Mouse (Mus musculus): ENCODE results near the gene Mchr1. TPM values are rescaled to one million over a fixed set of nuclear protein-coding genes. Genes with fewer than 3 reads are reported as not detected.
A peak's percentile ranks its signal among the peaks of the same experiment; 100 is the strongest.

Gene Mchr1
- total RNA-seq, 2 experiments from 2014 or later = 23.6 to 27.5 TPM

DNA sequence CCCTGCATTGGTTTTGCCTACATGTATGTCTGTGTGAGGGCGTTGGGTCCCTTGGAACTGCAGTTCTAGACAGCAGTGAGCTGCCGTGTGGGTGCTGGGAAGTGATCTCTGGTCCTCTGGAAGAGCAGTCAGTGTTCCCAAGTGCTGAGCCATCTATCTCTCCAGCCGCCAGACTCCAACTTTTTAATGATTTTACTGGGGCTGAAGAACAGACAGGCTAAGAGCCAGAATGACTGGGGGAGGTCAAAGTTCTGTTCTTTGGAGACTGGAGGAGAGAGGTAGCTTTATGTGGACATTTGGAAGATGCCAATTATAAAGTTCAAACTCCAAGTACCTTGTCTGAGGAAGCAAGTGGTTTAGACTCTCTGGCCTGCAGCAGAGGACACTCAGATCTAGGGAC lies 5.5 kb upstream of the Mchr1 start:
- no peak overlapping the region for H3K4me3 ChIP-seq
- DNase-seq (ENCODE audit: extremely low spot score in 1 of 2, low spot score in 2 of 2) = no peak
- intact Hi-C loops (cut with DNase I) = no loop called here
- no peak overlapping the region for H3K27ac ChIP-seq
- TF ChIP-seq CTCF (IDR thresholded peaks at IDR 0.05) = no peak

DNA sequence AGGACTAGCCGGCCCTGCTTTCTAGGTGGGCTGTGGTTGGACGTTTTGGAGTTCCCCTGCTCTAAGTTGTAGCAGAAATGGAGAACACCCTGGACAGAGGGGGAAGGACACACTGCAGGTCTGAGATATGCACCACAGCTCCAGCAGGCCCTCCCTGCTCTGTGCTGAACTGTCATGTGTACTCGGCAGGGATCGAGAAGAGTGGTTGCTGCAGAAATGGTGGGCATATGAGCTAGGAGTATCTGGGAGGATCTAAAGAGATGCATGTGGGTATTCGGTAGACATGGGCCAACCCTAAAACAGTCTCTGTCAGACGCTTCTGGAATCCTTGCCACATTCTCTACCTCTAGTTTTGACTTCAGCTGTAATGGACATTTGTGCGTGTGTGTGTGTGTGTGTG lies 4.0 kb upstream of the Mchr1 start:
- Histone ChIP-seq H3K4me3 (no peak overlapping the region), H3K27ac (no peak overlapping the region)
- DNase-seq (ENCODE audit: extremely low spot score in 1 of 2, low spot score in 2 of 2) = no peak
- intact Hi-C loops (cut with DNase I) = no loop called here
- no peak for TF ChIP-seq CTCF (IDR thresholded peaks at IDR 0.05)

DNA sequence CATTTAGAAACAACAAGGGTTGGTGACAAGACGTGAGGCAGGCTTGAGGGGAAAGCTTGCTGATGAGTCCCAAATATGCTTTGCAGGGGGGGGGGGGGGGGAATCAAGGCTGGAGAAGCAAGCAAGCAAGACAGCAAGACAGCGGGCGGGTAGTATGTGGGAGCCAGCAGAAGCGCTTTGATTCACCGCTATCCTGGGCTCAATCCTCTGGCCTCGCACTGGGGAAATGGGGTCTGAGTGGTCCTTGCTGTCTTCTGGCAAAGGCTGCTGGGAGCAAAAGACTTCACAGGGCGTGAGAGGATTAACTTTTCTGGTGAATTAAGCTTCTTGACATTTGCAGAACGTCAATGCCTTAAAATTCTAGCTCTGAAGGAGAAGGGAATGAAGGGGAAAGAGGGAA lies 763 bp downstream of the Mchr1 start:
- TF ChIP-seq CTCF (IDR thresholded peaks at IDR 0.05) = no peak
- intact Hi-C loops (cut with DNase I) = loop anchor here (2.0 to 5.0 kb wide), 2 partner anchors 67 to 116 kb away; no protein-coding TSS in a partner anchor
- Histone ChIP-seq H3K27ac (peak overlapping the region; percentile 94), H3K4me3 (peak overlapping the region; percentile 78)
- no peak for DNase-seq (ENCODE audit: extremely low spot score in 1 of 2, low spot score in 2 of 2)

DNA sequence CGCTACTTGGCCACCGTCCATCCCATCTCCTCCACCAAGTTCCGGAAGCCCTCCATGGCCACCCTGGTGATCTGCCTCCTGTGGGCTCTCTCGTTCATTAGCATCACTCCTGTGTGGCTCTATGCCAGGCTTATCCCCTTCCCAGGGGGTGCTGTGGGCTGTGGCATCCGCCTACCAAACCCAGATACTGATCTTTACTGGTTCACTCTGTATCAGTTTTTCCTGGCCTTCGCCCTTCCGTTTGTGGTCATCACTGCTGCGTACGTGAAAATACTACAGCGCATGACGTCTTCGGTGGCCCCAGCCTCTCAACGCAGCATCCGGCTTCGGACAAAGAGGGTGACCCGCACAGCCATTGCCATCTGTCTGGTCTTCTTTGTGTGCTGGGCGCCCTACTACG lies 2.2 kb downstream of the Mchr1 start:
- H3K27ac ChIP-seq = peak overlapping the region; percentile 10
- H3K4me3 ChIP-seq = peak overlapping the region; percentile 78
- peak in 1 of 2 experiments; percentile 20 for DNase-seq (ENCODE audit: extremely low spot score in 1 of 2, low spot score in 2 of 2)
- TF ChIP-seq CTCF (IDR thresholded peaks at IDR 0.05) = no peak
- intact Hi-C loops (cut with DNase I) = loop anchor here (2.0 to 5.0 kb wide), 2 partner anchors 65 to 115 kb away; no protein-coding TSS in a partner anchor

DNA sequence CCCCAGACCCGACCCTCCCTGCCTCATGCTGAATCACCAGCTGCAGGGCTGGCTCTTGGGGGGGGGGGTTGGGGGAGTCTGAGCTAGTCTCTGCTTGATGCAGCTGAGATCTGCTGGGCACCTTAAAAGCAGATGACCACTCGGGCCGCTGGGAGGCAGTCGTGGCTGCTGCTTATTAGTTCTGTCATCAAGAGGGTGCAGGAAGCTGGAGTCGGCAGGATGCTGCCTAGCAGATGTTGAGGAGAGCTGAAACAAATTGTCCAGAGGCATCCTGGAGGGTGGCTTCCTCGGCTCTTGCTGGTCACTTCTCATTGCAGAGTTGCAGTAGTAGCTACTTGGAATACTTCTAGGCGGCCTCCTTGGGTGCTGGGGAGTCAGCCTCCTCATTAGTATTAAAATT lies 4.0 kb downstream of the Mchr1 start:
- Histone ChIP-seq H3K4me3 (no peak overlapping the region), H3K27ac (no peak overlapping the region)
- peak; percentile 48 for TF ChIP-seq CTCF (IDR thresholded peaks at IDR 0.05)
- DNase-seq (ENCODE audit: extremely low spot score in 1 of 2, low spot score in 2 of 2) = no peak
- intact Hi-C loops (cut with DNase I) = loop anchor here (5.0 kb wide), 1 partner anchor 113 kb away; no protein-coding TSS in a partner anchor

DNA sequence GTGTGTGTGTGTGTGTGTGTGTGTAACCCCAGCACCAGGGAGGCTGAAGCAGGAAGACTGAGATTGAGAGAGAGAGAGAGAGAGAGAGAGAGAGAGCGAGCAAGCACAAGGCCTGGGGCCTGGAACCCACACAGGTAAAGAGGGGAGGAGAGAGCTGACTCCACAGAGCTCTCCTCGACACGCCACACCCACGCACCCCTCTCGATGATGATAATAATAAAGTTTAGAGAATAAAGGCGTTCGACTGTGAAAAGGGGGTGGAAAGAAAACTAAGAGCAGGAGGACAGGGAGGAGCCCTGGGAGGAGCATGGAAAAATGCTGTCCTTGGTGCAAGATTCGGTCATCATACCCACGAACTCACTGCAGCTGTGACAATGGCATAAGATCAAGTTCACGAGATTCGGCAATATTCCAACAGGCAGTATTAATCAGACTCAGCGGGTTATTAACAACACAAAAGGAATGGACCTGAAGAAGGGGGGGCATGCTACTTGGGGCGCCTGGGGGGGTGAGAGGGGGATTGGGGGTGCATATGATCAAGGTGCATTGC lies 4.6 kb downstream of the Mchr1 start:
- no peak for DNase-seq (ENCODE audit: extremely low spot score in 1 of 2, low spot score in 2 of 2)
- intact Hi-C loops (cut with DNase I) = loop anchor here (5.0 kb wide), 1 partner anchor 112 kb away; no protein-coding TSS in a partner anchor
- no peak for TF ChIP-seq CTCF (IDR thresholded peaks at IDR 0.05)
- H3K4me3 ChIP-seq = no peak overlapping the region
- H3K27ac ChIP-seq = no peak overlapping the region

DNA sequence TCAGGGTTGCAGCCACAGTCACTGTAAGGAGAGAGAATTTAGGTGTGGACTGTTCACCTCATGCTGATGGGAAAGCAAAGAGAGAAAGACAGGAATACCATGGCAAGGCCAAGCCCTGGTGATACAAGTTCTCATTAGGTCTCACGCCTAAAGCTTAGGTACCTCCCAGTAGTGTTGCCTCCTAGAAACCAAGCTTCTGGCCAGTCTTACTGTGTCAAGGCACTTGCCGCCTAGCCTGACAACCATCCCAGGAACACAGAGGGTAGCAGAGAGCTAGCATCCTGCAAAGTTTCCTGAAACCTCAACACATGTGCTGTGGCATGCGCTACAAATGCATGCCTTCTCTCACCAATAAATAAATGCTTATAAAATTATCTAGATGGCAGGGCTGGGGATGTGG lies 11.6 kb downstream of the Mchr1 start:
- no peak overlapping the region for H3K4me3 ChIP-seq
- no peak for DNase-seq (ENCODE audit: extremely low spot score in 1 of 2, low spot score in 2 of 2)
- H3K27ac ChIP-seq = no peak overlapping the region
- intact Hi-C loops (cut with DNase I) = no loop called here
- TF ChIP-seq CTCF (IDR thresholded peaks at IDR 0.05) = no peak

DNA sequence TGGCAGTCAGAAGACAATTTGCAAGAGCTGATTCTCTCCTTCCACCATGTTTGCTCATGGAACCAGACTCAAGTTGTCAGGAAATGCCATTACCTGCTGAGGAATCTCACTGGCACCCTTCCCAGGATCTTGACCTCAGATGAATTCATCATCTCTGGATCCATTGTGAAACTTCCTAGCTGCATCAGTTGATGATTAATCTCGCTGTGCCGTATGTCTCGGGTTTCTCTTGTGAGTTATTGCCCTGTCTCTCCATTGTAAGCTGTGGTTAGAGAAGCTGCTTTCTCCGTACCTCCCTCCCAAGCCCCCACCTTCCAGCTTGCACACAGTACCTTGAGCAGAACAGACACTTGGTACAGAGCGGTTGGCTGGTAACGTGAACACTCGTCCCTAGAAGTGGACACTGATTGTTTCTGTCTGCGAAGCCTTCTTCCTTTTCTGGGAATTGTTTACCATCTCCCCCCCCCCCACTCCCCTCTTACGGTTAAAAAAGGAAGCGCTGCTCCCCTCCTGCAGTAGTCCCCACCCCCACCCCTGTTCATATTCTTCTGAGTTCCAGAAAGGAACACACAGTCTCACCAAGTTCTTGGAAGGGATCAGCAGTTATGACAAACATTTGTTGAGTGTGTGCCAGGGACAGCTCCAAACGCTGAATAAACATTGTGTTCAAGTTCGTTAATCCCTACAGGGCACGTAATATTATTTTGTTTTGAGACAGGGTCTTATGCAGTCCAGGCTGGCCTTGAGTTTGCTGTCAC lies 12.5 kb downstream of the Mchr1 start:
- no peak for TF ChIP-seq CTCF (IDR thresholded peaks at IDR 0.05)
- intact Hi-C loops (cut with DNase I) = no loop called here
- Histone ChIP-seq H3K4me3 (no peak overlapping the region), H3K27ac (no peak overlapping the region)
- no peak for DNase-seq (ENCODE audit: extremely low spot score in 1 of 2, low spot score in 2 of 2)

DNA sequence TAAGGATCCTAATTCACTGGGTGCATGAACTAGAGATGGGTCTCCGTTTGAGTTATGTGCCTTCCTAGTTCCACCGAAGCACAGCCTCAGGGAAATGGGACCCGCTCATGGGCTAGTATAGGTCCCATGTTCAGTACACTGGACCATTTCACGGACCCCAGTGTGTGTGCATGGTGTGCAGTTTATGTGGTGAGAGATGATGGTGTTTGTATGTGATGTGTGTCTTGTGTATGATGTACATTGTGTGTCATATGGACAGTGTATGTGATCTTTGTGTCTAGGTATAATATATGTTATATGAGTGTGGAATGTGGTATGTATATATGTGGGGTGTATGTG lies 13.0 kb downstream of the Mchr1 start:
- H3K27ac ChIP-seq = no peak overlapping the region
- TF ChIP-seq CTCF (IDR thresholded peaks at IDR 0.05) = no peak
- intact Hi-C loops (cut with DNase I) = no loop called here
- H3K4me3 ChIP-seq = no peak overlapping the region
- DNase-seq (ENCODE audit: extremely low spot score in 1 of 2, low spot score in 2 of 2) = no peak

DNA sequence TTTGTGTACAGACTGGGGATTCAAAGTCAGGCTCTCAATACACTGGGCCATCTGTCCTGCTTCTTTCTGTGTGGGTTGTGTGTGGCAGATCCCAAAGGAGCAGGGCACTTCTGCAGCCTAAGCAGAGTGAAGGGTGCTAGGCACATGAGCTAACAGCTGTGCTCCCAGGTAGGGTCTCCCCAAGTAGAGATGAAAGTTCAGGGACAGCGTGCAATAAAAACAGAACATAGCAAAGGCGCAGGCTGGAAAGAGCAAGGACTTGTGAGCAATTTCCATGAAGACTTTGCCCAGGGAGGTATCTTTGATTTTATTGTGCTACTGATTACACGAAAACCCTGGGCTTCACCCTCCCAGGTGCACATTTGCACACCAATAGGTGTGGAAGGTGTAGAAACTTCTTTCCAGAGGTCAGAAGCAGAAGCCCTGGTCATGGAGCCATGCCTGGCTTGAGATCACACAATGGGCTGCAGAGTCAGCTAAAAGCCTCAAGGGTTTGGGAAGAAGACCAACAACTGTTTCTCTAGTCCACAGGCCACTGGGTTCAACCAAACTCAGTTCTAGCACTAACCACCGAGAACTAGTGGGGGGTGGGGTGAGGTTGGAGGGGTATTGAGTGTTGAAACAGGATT lies 13.8 kb downstream of the Mchr1 start:
- no peak for TF ChIP-seq CTCF (IDR thresholded peaks at IDR 0.05)
- Histone ChIP-seq H3K4me3 (no peak overlapping the region), H3K27ac (no peak overlapping the region)
- no peak for DNase-seq (ENCODE audit: extremely low spot score in 1 of 2, low spot score in 2 of 2)
- intact Hi-C loops (cut with DNase I) = no loop called here

DNA sequence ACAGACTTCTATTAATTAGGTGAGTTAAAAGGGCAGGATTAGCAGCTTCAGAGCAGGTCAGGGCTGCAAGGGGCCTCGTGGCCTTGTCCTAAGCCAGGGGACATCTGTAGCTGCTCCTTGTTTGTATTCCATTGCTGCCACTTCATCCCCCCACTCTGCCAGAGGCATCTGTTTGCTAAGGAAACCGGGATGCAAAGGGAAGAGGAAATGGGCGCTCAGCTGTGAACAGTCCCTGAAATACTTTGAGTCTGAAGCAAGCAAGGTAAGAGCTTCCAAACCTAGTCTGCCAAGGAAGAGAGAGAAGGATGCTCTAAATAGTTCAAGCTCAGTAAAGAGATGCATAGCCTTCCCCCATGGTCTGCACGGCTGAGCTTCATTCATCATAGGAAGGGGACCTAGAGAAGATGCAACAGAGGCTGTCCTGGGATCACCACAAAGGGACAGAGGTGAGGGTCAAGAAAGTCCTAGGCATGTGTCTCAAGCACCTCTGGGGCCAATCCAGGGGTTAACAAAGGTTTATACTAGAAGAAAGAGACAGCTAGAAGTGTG lies 17.4 kb downstream of the Mchr1 start:
- H3K4me3 ChIP-seq = no peak overlapping the region
- H3K27ac ChIP-seq = peak overlapping the region; percentile 9
- DNase-seq (ENCODE audit: extremely low spot score in 1 of 2, low spot score in 2 of 2) = no peak
- TF ChIP-seq CTCF (IDR thresholded peaks at IDR 0.05) = no peak
- intact Hi-C loops (cut with DNase I) = no loop called here

DNA sequence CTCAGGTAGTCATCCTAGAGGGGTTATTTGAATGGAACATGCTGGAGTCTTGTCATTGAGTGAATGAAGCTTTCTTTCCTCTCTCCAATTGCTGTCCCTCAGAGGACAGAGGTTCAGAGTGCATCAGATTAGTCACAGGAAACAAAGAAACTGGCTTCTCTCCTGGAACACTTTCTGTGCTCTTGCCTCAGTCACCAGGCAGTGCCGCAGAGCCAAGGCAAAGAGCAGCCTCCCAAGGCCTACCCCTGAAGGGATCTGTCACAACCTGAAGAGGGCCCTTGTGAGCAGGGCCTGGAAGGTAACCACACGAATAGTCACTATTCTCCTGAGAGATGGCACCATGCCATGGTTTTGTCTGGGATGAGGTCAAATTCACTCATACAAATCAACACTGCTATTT lies 18.3 kb downstream of the Mchr1 start:
- no peak for DNase-seq (ENCODE audit: extremely low spot score in 1 of 2, low spot score in 2 of 2)
- intact Hi-C loops (cut with DNase I) = no loop called here
- H3K27ac ChIP-seq = peak overlapping the region; percentile 21; the same call in 1 of the 2 replicates
- no peak; the same call in 1 of the 2 replicates for TF ChIP-seq CTCF (IDR thresholded peaks at IDR 0.05)
- no peak overlapping the region for H3K4me3 ChIP-seq
